Mouse (Mus musculus): Measurements from ENCODE around the gene Coasy.

Coasy gene

GRCm38 (mm10) chr11:101062971-101063675 lies 19.2 kb upstream of the Coasy start:
- DNase-seq (ENCODE audit: low spot score in 2 of 2): no peak

- no peak for DNase-seq (ENCODE audit: low spot score in 2 of 2)
These were observed 18.6 kb upstream of the Coasy start for GRCm38 (mm10) chr11:101063676-101064327.

- no peak for DNase-seq (ENCODE audit: low spot score in 2 of 2)
These were observed 17.9 kb upstream of the Coasy start for GRCm38 (mm10) chr11:101064462-101064861.

- no peak for DNase-seq (ENCODE audit: low spot score in 2 of 2)
These were observed 17.4 kb upstream of the Coasy start for GRCm38 (mm10) chr11:101065002-101065401.

GRCm38 (mm10) chr11:101066549-101067412 lies 15.6 kb upstream of the Coasy start:
- peak in 1 of 2 experiments; percentile 81 for DNase-seq (ENCODE audit: low spot score in 2 of 2)

GRCm38 (mm10) chr11:101069391-101070188 lies 12.8 kb upstream of the Coasy start, which contains the start of gene Naglu:
Naglu (plus strand) TSS chr11:101070012.
- DNase-seq (ENCODE audit: low spot score in 2 of 2): peak; percentile 84 to 95

GRCm38 (mm10) chr11:101070189-101070527 lies 12.2 kb upstream of the Coasy start:
- DNase-seq (ENCODE audit: low spot score in 2 of 2): no peak

- DNase-seq (ENCODE audit: low spot score in 2 of 2): no peak
These were observed 11.4 kb upstream of the Coasy start for GRCm38 (mm10) chr11:101070987-101071386.

- DNase-seq (ENCODE audit: low spot score in 2 of 2): no peak
These were observed 10.4 kb upstream of the Coasy start for GRCm38 (mm10) chr11:101071810-101072428.

GRCm38 (mm10) chr11:101078121-101078520 lies 4.2 kb upstream of the Coasy start, which contains the start of gene Hsd17b1:
Hsd17b1 (plus strand) TSS chr11:101078411.
- DNase-seq (ENCODE audit: low spot score in 2 of 2): no peak

- no peak for DNase-seq (ENCODE audit: low spot score in 2 of 2)
These were observed 2.6 kb upstream of the Coasy start for GRCm38 (mm10) chr11:101079746-101080145.

GRCm38 (mm10) chr11:101080421-101080820 lies 1.9 kb upstream of the Coasy start:
- no peak for DNase-seq (ENCODE audit: low spot score in 2 of 2)

- DNase-seq (ENCODE audit: low spot score in 2 of 2): no peak
These were observed 706 bp upstream of the Coasy start for GRCm38 (mm10) chr11:101081659-101082058.

- no peak for DNase-seq (ENCODE audit: low spot score in 2 of 2)
These were observed 825 bp downstream of the Coasy start for GRCm38 (mm10) chr11:101083083-101083697.

GRCm38 (mm10) chr11:101084246-101084645 lies 1.9 kb downstream of the Coasy start:
- no peak for DNase-seq (ENCODE audit: low spot score in 2 of 2)

- DNase-seq (ENCODE audit: low spot score in 2 of 2): no peak
These were observed 2.4 kb downstream of the Coasy start for GRCm38 (mm10) chr11:101084811-101085210.

- no peak for DNase-seq (ENCODE audit: low spot score in 2 of 2)
These were observed 3.4 kb downstream of the Coasy start for GRCm38 (mm10) chr11:101085617-101086322.

- no peak for DNase-seq (ENCODE audit: low spot score in 2 of 2)
These were observed 3.9 kb downstream of the Coasy start for GRCm38 (mm10) chr11:101086323-101086674.

GRCm38 (mm10) chr11:101086756-101087681 lies 4.7 kb downstream of the Coasy start, which contains the start of gene Mlx:
Mlx (plus strand) TSS chr11:101087277.
- DNase-seq (ENCODE audit: low spot score in 2 of 2): peak; percentile 80 to 95

All from left cerebral cortex, adult 9 months (tissue).